Mouse (Mus musculus): ENCODE results near the gene Adgrg1. TPM values are rescaled to one million over a fixed set of nuclear protein-coding genes. Genes with fewer than 3 reads are reported as not detected.
"Not testable (repeated sequence)": the region's sequence is repeated elsewhere in the genome, so short reads cannot be mapped to it uniquely, and the experiment has no call there.

The Adgrg1 gene
- total RNA-seq, 2 experiments from 2014 or later, result 24.1 to 43.3 TPM

GRCm38 (mm10) chr8:95028391-95028790 lies 53.8 kb downstream of the Adgrg1 start:
- not testable (repeated sequence) for DNase-seq (ENCODE audit: low spot score in 2 of 2)

GRCm38 (mm10) chr8:95037106-95037925 lies 62.8 kb downstream of the Adgrg1 start:
- no peak for DNase-seq (ENCODE audit: low spot score in 2 of 2)

GRCm38 (mm10) chr8:95041883-95042784 lies 67.6 kb downstream of the Adgrg1 start:
- no peak for DNase-seq (ENCODE audit: low spot score in 2 of 2)

GRCm38 (mm10) chr8:95044811-95045210 lies 70.3 kb downstream of the Adgrg1 start:
- no peak for DNase-seq (ENCODE audit: low spot score in 2 of 2)

- DNase-seq (ENCODE audit: low spot score in 2 of 2), result no peak
Observed at GRCm38 (mm10) chr8:95046982-95047381, 72.4 kb downstream of the Adgrg1 start.

GRCm38 (mm10) chr8:95047884-95048680 lies 73.5 kb downstream of the Adgrg1 start:
- no peak for DNase-seq (ENCODE audit: low spot score in 2 of 2)

GRCm38 (mm10) chr8:95049636-95050035 lies 75.1 kb downstream of the Adgrg1 start:
- no peak for DNase-seq (ENCODE audit: low spot score in 2 of 2)

GRCm38 (mm10) chr8:95054438-95054837 lies 79.9 kb downstream of the Adgrg1 start:
- DNase-seq (ENCODE audit: low spot score in 2 of 2), result no peak

- no peak for DNase-seq (ENCODE audit: low spot score in 2 of 2)
Observed at GRCm38 (mm10) chr8:95054927-95055510, 80.5 kb downstream of the Adgrg1 start, which contains the start of gene Drc7. Gene Drc7 (plus strand): TSS chr8:95055103.

GRCm38 (mm10) chr8:95056414-95056813 lies 81.9 kb downstream of the Adgrg1 start:
- no peak for DNase-seq (ENCODE audit: low spot score in 2 of 2)

GRCm38 (mm10) chr8:95058661-95059060 lies 84.1 kb downstream of the Adgrg1 start:
- DNase-seq (ENCODE audit: low spot score in 2 of 2), result no peak

GRCm38 (mm10) chr8:95059812-95060533 lies 85.4 kb downstream of the Adgrg1 start:
- no peak for DNase-seq (ENCODE audit: low spot score in 2 of 2)

Other genes starting within 250 kb of the Adgrg1 start
- under 1 TPM in 1 of 2 experiments, not detected in 1; 0.60 TPM for gene Ccl22, start 229.2 kb upstream of the Adgrg1 start, total RNA-seq (2021)
- 10 to 100 TPM; 31.3 to 35.4 TPM for gene Cx3cl1, start 202.7 kb upstream of the Adgrg1 start, total RNA-seq (2021)
- gene Ccl17, start 164.3 kb upstream of the Adgrg1 start, total RNA-seq (2021), result 1 to 10 TPM; 1.4 to 1.8 TPM
- 100 to 1,000 TPM; 178 to 203 TPM for gene Coq9, start 136.4 kb upstream of the Adgrg1 start, total RNA-seq (2021)
- 100 to 1,000 TPM in 1 of 2 experiments, 10 to 100 TPM in 1; 85.5 to 102 TPM for gene Ciapin1, start 136.4 kb upstream of the Adgrg1 start, total RNA-seq (2021)
- gene Polr2c, start 117.3 kb upstream of the Adgrg1 start, total RNA-seq (2021), result 10 to 100 TPM; 61.9 to 65.1 TPM
- gene Dok4, start 98.4 kb upstream of the Adgrg1 start, total RNA-seq (2021), result 1 to 10 TPM; 7.7 to 9.8 TPM
- gene Ccdc102a, start 56.7 kb upstream of the Adgrg1 start, total RNA-seq (2021), result 1 to 10 TPM; 5.2 to 5.5 TPM
- gene Adgrg5, start 51.1 kb upstream of the Adgrg1 start, total RNA-seq (2021), result 1 to 10 TPM; 1.4 to 1.6 TPM
- 1 to 10 TPM; 2.1 to 2.2 TPM for gene Adgrg3, start 42.9 kb downstream of the Adgrg1 start, total RNA-seq (2021)
- gene Drc7, start 80.4 kb downstream of the Adgrg1 start, total RNA-seq (2021), result not detected
- gene Katnb1, start 106.4 kb downstream of the Adgrg1 start, total RNA-seq (2021), result 10 to 100 TPM; 11.3 to 15.3 TPM
- 100 to 1,000 TPM; 133 to 161 TPM for gene Kifc3, start 228.1 kb downstream of the Adgrg1 start, total RNA-seq (2021)

All from adrenal gland, adult 18-20 months (tissue).